Mouse (Mus musculus): ENCODE results near the gene Prpf39. TPM values are rescaled to one million over a fixed set of nuclear protein-coding genes. Genes with fewer than 3 reads are reported as not detected.

Prpf39 gene
- polyA plus RNA-seq, 1 experiment from 2014 or later, result 37.5 TPM

GRCm38 (mm10) chr12:65065241-65065640 lies 29.1 kb downstream of the Prpf39 start:
- Histone ChIP-seq H3K27me3 (replicated peaks; ENCODE audit: control insufficient read depth, insufficient read depth, low read length) (no peaks in the 10 kb centered on the region), H3K36me3 (ENCODE audit: control insufficient read depth, insufficient read depth, low read length) (peaks cover 9% of the 10 kb centered on the region), H3K4me2 (ENCODE audit: low read depth, low read length) (no peak overlapping the region), H3K4me1 (ENCODE audit: control insufficient read depth, insufficient read depth, low read length) (no peaks in the 10 kb centered on the region), H3K27ac (ENCODE audit: low read length) (no peak overlapping the region), H3K9me3 (ENCODE audit: control insufficient read depth, low read length) (no peaks in the 10 kb centered on the region), H3K4me3 (ENCODE audit: low read length) (no peak overlapping the region), H3K9ac (ENCODE audit: low read depth, low read length) (no peak overlapping the region)
- no peak for ATAC-seq
- WGBS, result 64% methylated on average over 2 of the region's 2 CpGs

- no peak for ATAC-seq
- H3K27me3 ChIP-seq (replicated peaks; ENCODE audit: control insufficient read depth, insufficient read depth, low read length), result no peaks in the 10 kb centered on the region
- no peak overlapping the region for H3K4me3 ChIP-seq (ENCODE audit: low read length)
- H3K4me2 ChIP-seq (ENCODE audit: low read depth, low read length), result no peak overlapping the region
- 57% methylated on average over 3 of the region's 3 CpGs for WGBS
- no peak overlapping the region for H3K27ac ChIP-seq (ENCODE audit: low read length)
- 0 out of 2 replicates have a peak, but pooled peaks cover 2% of the 10 kb centered on the region for H3K4me1 ChIP-seq (ENCODE audit: control insufficient read depth, insufficient read depth, low read length)
- H3K9me3 ChIP-seq (ENCODE audit: control insufficient read depth, low read length), result no peaks in the 10 kb centered on the region
- H3K36me3 ChIP-seq (ENCODE audit: control insufficient read depth, insufficient read depth, low read length), result peaks cover 7% of the 10 kb centered on the region
- no peak overlapping the region for H3K9ac ChIP-seq (ENCODE audit: low read depth, low read length)
Observed at GRCm38 (mm10) chr12:65066234-65066633, 30.1 kb downstream of the Prpf39 start.

- Histone ChIP-seq H3K27ac (ENCODE audit: low read length) (no peak overlapping the region), H3K27me3 (replicated peaks; ENCODE audit: control insufficient read depth, insufficient read depth, low read length) (no peaks in the 10 kb centered on the region), H3K4me2 (ENCODE audit: low read depth, low read length) (no peak overlapping the region), H3K9ac (ENCODE audit: low read depth, low read length) (no peak overlapping the region), H3K4me3 (ENCODE audit: low read length) (no peak overlapping the region), H3K36me3 (ENCODE audit: control insufficient read depth, insufficient read depth, low read length) (peaks cover 6% of the 10 kb centered on the region), H3K9me3 (ENCODE audit: control insufficient read depth, low read length) (no peaks in the 10 kb centered on the region), H3K4me1 (ENCODE audit: control insufficient read depth, insufficient read depth, low read length) (0 out of 2 replicates have a peak, but pooled peaks cover 2% of the 10 kb centered on the region)
- ATAC-seq, result no peak
- WGBS, result 63% methylated on average over 4 of the region's 4 CpGs
Observed at GRCm38 (mm10) chr12:65068409-65068808, 32.3 kb downstream of the Prpf39 start.

- H3K36me3 ChIP-seq (ENCODE audit: control insufficient read depth, insufficient read depth, low read length), result no peaks in the 10 kb centered on the region; the same call in 1 of the 2 replicates
- H3K4me2 ChIP-seq (ENCODE audit: low read depth, low read length), result peak overlapping the region; percentile 67
- no peaks in the 10 kb centered on the region for H3K9me3 ChIP-seq (ENCODE audit: control insufficient read depth, low read length)
- peak overlapping the region; percentile 96 for H3K9ac ChIP-seq (ENCODE audit: low read depth, low read length)
- ATAC-seq, result peak; percentile 55
- peak overlapping the region; percentile 84 for H3K27ac ChIP-seq (ENCODE audit: low read length)
- H3K4me3 ChIP-seq (ENCODE audit: low read length), result peak overlapping the region; percentile 95
- no peaks in the 10 kb centered on the region for H3K27me3 ChIP-seq (replicated peaks; ENCODE audit: control insufficient read depth, insufficient read depth, low read length)
- 3% methylated on average over 21 of the region's 21 CpGs for WGBS
- H3K4me1 ChIP-seq (ENCODE audit: control insufficient read depth, insufficient read depth, low read length), result peaks cover 15% of the 10 kb centered on the region
Observed at GRCm38 (mm10) chr12:65072911-65073610, 36.9 kb downstream of the Prpf39 start.

GRCm38 (mm10) chr12:65073611-65074178 lies 37.6 kb downstream of the Prpf39 start, which contains the start of gene Fkbp3:
Gene Fkbp3 (minus strand): TSS chr12:65074007.
- Histone ChIP-seq H3K4me3 (ENCODE audit: low read length) (peak within 1 kb of the TSS; percentile 95), H3K27ac (ENCODE audit: low read length) (peak within 1 kb of the TSS; percentile 84), H3K9me3 (ENCODE audit: control insufficient read depth, low read length) (no peaks in the 10 kb centered on the region), H3K27me3 (replicated peaks; ENCODE audit: control insufficient read depth, insufficient read depth, low read length) (no peaks in the 10 kb centered on the region), H3K4me2 (ENCODE audit: low read depth, low read length) (peak within 1 kb of the TSS; percentile 85), H3K4me1 (ENCODE audit: control insufficient read depth, insufficient read depth, low read length) (peaks cover 15% of the 10 kb centered on the region), H3K36me3 (ENCODE audit: control insufficient read depth, insufficient read depth, low read length) (no peaks in the 10 kb centered on the region; the same call in 1 of the 2 replicates), H3K9ac (ENCODE audit: low read depth, low read length) (peak within 1 kb of the TSS; percentile 96)
- peak; percentile 99 for ATAC-seq
- under 1% methylated on average over 48 of the region's 49 CpGs for WGBS

- peak overlapping the region; percentile 61 for H3K27ac ChIP-seq (ENCODE audit: low read length)
- H3K9ac ChIP-seq (ENCODE audit: low read depth, low read length), result no peak overlapping the region
- H3K4me2 ChIP-seq (ENCODE audit: low read depth, low read length), result peak overlapping the region; percentile 85
- 36% methylated on average over 7 of the region's 7 CpGs for WGBS
- H3K36me3 ChIP-seq (ENCODE audit: control insufficient read depth, insufficient read depth, low read length), result no peaks in the 10 kb centered on the region; the same call in 1 of the 2 replicates
- no peaks in the 10 kb centered on the region for H3K9me3 ChIP-seq (ENCODE audit: control insufficient read depth, low read length)
- H3K4me3 ChIP-seq (ENCODE audit: low read length), result peak overlapping the region; percentile 95
- H3K4me1 ChIP-seq (ENCODE audit: control insufficient read depth, insufficient read depth, low read length), result peaks cover 15% of the 10 kb centered on the region
- no peaks in the 10 kb centered on the region for H3K27me3 ChIP-seq (replicated peaks; ENCODE audit: control insufficient read depth, insufficient read depth, low read length)
- no peak for ATAC-seq
Observed at GRCm38 (mm10) chr12:65074651-65075050, 38.5 kb downstream of the Prpf39 start.

- Histone ChIP-seq H3K9me3 (ENCODE audit: control insufficient read depth, low read length) (no peaks in the 10 kb centered on the region), H3K27ac (ENCODE audit: low read length) (peak within 1 kb of the TSS; percentile 72), H3K27me3 (replicated peaks; ENCODE audit: control insufficient read depth, insufficient read depth, low read length) (no peaks in the 10 kb centered on the region), H3K4me3 (ENCODE audit: low read length) (peak within 1 kb of the TSS; percentile 95), H3K9ac (ENCODE audit: low read depth, low read length) (peak within 1 kb of the TSS; percentile 96), H3K4me1 (ENCODE audit: control insufficient read depth, insufficient read depth, low read length) (peaks cover 15% of the 10 kb centered on the region), H3K4me2 (ENCODE audit: low read depth, low read length) (peak within 1 kb of the TSS; percentile 85), H3K36me3 (ENCODE audit: control insufficient read depth, insufficient read depth, low read length) (no peaks in the 10 kb centered on the region)
- 2% methylated on average over 39 of the region's 39 CpGs for WGBS
- ATAC-seq, result peak; percentile 54
Observed at GRCm38 (mm10) chr12:65075085-65075732, 39.1 kb downstream of the Prpf39 start, which contains the start of gene Fancm. Gene Fancm (plus strand): TSS chr12:65075603.

GRCm38 (mm10) chr12:65075733-65076310 lies 39.7 kb downstream of the Prpf39 start:
- Histone ChIP-seq H3K27me3 (replicated peaks; ENCODE audit: control insufficient read depth, insufficient read depth, low read length) (no peaks in the 10 kb centered on the region), H3K9ac (ENCODE audit: low read depth, low read length) (peak overlapping the region; percentile 86), H3K4me3 (ENCODE audit: low read length) (peak overlapping the region; percentile 95), H3K4me1 (ENCODE audit: control insufficient read depth, insufficient read depth, low read length) (peaks cover 12% of the 10 kb centered on the region), H3K9me3 (ENCODE audit: control insufficient read depth, low read length) (no peaks in the 10 kb centered on the region), H3K27ac (ENCODE audit: low read length) (peak overlapping the region; percentile 72), H3K36me3 (ENCODE audit: control insufficient read depth, insufficient read depth, low read length) (no peaks in the 10 kb centered on the region), H3K4me2 (ENCODE audit: low read depth, low read length) (peak overlapping the region; percentile 85)
- ATAC-seq, result peak; percentile 10
- 0% methylated on average over 41 of the region's 41 CpGs for WGBS

DNA sequence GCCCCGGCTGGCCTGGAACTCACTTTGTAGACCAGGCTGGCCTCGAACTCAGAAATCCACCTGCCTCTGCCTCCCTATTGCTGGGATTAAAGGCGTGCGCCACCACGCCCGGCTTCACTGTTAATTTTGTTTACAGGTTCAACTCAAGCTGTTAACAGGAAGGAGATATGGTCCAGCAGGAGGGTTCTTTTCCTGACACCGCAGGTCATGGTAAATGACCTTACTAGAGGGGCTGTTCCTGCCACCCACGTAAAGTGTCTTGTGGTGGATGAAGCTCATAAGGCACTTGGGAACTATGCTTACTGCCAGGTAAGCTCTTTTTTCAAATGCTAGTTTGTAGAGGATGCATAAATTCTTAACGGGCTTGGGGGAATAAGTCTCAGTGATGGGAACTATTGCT lies 40.8 kb downstream of the Prpf39 start:
- ATAC-seq, result no peak
- peak overlapping the region; percentile 85 for H3K4me2 ChIP-seq (ENCODE audit: low read depth, low read length)
- 77% methylated on average over 9 of the region's 9 CpGs for WGBS
- peaks cover 12% of the 10 kb centered on the region for H3K4me1 ChIP-seq (ENCODE audit: control insufficient read depth, insufficient read depth, low read length)
- H3K27ac ChIP-seq (ENCODE audit: low read length), result no peak overlapping the region
- no peaks in the 10 kb centered on the region for H3K36me3 ChIP-seq (ENCODE audit: control insufficient read depth, insufficient read depth, low read length)
- peak overlapping the region; percentile 95; the same call in 1 of the 2 replicates for H3K4me3 ChIP-seq (ENCODE audit: low read length)
- H3K27me3 ChIP-seq (replicated peaks; ENCODE audit: control insufficient read depth, insufficient read depth, low read length), result no peaks in the 10 kb centered on the region
- H3K9ac ChIP-seq (ENCODE audit: low read depth, low read length), result no peak overlapping the region
- H3K9me3 ChIP-seq (ENCODE audit: control insufficient read depth, low read length), result no peaks in the 10 kb centered on the region
